Mouse (Mus musculus): ENCODE data around the gene Tsc22d1.

Tsc22d1 gene

DNA sequence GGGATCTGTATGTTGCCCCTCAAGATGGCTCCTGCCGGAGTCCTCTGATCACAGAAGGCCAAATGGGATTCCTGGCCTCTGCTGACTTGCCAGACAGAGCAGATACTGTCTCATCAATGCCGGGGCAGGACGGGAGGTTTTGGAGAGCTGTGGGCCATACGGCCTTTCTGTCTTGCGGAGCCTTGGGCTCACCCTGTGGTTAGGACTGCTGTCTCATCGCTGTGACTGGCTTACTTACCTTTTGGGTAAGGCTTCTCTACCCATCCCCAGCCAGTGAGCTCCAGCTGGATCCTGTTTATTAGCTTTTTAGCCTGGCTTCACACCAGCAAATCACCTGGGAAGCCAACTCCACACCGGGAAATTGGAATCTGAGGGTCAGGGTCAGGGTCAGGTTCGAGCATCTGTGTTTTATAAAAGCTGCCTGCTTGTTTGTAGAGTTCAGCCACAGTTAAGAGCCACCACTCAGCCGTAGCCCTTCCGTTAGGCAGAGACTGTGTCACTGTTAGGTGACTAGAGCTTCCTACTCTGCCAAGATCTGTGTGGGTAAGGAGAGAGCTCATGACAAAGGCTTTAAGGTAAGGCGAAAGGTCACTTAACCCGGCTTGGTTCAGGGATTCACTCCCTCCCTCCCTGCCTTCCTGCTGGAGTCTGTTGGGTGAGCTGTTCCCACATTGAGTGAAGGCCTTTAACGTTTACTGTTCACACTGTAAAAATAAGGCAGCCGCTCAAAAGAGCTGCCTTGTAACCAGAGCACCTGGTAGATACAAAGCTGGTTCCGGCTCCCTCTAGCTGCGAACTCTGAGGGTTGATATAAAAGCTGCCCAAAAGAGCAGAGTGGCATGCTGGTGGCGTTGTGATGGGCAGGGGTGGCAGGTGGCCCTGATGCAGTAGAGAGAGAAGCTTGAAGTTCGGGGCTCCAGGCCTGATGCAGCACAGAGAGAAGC, 73.6 kb downstream of the Tsc22d1 start:
- DNase-seq: no peak

DNA sequence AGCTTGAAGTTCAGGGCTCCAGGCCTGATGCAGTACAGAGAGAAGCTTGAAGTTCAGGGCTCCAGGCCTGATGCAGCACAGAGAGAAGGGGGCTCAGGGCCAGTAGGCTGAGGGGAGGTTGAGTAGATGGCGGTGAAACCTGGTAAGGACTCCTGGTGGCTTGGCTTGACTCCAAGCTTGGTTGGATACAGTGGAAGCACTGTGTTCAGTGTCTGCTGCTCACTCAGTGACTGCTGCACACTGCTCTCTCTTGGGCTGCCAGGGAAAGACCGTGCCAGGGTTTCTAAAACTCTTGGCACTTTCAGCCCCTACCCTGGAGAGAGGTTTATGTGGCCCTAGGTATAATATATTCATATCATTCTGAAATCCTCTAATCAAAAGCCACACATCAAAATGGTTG, 74.4 kb downstream of the Tsc22d1 start:
- DNase-seq: no peak

DNA sequence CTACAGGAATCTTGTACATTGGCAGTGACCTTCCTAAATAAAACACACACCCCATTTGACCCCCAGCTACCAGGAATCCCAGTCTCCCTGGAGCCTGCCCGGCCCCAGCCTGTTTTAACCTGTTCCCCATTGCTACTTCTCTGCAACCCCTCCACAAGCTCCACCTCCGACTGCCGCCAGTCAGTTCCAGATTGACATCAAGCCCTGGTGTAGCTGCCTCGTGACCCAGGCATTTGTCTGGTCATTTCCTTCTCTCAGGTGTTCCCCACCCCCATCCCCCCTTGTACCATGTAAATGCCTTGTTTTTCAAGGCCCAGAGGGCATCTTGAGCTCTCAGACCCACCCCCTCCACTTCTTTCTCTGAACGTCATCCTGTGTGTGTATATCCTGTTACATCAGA, 80.3 kb downstream of the Tsc22d1 start:
- DNase-seq: peak; percentile 37

DNA sequence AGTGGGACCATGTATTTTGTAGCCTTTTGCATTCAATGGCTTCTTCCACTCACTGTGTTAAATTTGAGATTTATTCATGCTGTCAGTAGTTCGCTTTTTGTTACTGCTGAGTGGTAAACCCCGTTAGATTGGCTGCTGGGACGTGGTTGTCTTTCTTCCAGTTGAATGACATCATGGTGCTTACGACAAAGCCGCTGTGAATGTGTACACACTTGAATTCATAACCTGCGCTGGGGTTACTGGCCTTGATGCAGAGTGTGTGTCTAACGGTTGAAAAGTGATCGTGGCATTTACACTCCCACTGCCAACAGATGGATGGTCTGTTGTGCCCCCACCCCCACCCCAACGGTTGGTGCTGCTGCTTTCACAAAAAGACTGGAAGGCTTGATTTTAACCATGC, 82.4 kb downstream of the Tsc22d1 start:
- DNase-seq: no peak

DNA sequence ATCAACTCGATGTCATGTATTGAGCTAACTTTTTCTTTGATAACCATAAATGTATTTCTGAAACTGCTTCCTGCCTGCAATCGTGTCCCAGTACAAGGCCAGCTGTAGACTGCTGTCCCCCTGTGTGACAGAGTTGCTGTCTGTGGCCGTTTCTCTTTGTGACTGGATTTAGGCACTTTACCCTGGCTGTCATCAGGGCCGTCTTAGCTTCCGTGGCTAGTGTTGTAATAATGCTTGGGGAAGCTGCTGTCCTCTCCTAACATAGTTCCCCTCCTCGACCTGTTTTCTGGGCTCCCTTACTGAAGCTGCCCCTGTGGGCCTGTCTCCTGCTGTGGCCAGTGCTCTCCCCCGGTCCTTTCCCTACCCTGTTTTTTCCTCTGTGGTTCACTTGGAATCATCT, 83.4 kb downstream of the Tsc22d1 start:
- DNase-seq: no peak

DNA sequence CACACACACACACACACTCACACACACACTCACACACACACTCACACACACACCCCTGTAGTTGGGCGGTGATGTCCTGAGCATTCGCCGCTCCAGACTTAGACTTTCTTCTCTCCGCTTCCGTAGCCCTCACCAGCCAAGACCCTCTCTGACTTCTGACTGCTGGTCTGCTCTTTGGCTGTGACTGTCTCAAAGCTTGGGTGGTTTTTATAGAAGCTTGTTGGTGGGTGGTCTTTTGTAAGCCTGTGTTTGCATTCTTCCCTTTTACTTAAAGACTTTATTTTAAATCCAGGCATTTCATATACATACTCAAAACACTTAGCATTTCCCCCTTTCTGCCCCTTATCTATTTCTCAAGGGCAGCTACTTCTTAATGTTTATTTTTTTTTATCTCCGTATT, 84.7 kb downstream of the Tsc22d1 start:
- DNase-seq: no peak

DNA sequence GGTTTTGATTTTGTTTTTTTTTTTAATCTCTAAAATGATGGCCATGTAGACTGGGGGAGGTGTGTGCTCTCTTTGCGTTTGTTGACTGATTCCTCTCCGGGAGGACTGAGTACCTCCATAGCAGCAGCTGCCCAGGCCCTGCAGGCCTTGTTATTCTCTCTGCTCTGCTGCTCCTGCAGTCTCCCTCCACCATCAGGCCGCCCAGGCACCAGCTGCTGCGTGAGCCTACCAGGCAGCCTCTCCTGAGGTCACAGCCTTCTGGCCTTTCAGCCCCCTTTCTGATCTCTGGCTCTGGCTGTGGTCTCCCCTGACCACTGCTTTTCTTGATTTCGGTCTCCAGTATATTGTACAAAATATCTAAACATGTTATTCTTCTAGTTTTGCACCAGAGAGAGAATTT, 85.3 kb downstream of the Tsc22d1 start:
- DNase-seq: peak; percentile 29

DNA sequence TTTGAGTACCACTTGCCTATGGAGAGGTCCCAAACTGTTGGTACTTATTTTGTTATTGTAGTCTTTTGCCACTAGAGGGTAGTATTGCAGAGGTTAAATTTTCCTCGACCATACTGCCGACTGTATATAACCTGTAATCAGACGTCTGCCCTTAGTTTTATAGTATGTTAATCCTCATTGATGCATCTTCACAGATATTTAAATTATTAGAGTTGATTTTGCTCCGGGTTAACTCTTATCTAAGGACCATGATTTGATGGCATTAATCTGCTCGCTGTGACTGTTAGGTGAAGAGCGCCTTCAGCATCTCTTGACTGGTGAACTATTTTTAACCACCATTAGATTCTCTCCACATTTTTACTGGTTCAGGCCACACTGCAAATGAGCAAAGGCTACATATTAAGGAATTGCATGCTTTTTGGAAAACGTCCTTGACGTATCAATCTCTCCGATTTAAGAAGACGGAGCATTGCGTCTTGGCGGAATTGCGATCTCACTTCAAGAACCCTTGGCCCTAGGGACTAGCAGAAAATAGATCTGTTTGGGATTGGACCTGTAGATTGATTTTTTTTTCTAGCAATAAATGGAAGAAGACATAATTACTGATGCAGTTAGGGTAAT, 88.6 kb downstream of the Tsc22d1 start:
- DNase-seq: no peak

DNA sequence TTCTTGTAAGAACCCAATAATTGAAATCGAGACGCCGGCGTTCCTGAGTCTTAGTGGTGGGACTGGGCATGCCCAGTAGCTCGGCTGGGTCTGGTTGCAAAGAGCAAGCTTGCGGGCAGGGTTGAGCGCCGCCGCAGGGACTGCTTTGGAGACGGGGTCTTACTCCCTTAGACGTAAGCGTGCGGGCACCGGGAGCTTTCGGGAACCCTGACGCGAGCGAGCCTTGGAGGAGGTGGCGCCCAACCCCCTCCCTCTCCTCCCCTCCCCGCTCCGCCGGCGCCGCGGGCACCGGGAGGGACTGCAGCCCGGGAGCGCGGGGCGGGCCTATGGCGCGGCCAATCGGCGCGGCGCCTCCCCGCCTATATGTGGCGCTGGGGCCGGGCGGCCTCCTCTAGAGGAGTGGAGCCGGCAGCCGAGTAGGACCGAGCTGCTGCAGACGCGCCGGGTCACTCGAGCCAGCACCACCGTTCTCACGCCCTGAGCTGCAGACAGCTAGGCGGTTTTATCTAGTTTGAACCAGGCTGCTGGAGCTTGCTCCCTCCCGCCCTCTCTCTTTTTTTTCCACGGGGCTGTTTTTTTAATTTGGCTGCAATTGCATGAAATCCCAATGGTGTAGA, 89.5 kb downstream of the Tsc22d1 start:
- peak; percentile 98 for DNase-seq

DNA sequence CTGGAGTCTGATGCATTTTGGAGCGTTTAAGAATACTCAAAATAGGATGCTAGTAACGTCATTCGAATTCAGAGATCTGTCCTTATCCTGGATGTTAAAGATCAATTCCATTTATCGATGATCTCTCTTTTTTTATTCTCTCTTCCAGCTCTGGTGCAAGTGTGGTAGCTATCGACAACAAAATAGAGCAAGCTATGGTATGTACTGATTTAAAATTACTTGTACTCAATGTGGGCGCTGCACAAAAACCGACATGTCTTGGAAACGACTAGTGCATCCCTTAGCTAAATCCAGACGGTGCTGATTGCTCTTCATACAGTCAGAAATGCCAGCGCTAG, 90.3 kb downstream of the Tsc22d1 start:
- DNase-seq: no peak

DNA sequence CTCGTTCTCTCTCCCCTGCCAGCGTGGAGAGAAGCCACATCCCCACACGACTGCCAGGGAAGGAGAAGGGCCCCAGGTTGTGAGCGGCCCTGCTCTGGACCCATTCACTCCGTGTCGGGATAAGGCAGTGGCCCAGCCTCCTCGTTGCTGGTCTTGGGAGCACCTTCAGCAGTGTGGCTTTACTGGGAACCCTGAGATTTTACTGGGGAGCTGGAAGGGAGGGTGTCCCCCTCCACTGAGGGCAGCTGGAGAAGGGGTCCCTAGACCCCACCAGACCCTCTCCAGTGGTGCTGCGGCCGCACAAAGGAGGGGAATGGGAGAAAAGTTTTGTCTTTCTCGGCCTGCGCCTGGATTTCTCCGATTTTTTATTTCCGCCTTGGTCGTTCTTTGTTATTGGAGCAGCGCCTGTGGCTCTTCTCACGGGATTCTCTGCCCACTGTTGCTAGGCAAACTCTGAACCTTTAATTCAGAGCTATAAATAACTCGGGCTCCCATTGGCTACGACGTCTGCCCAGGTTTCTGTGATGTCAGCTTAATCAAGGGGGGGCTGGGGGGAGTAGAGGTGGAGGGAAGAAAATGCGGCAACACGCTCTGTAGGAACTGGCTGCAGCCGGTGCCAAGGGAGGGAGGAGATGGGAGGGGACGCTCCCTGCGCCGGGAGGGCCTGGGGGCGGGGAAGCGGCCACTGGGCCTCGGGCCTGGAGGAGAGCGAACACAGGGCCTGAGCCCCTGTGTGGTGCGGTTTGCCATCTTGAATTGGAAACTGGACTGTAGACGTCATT, 90.9 kb downstream of the Tsc22d1 start:
- DNase-seq: peak; percentile 94

DNA sequence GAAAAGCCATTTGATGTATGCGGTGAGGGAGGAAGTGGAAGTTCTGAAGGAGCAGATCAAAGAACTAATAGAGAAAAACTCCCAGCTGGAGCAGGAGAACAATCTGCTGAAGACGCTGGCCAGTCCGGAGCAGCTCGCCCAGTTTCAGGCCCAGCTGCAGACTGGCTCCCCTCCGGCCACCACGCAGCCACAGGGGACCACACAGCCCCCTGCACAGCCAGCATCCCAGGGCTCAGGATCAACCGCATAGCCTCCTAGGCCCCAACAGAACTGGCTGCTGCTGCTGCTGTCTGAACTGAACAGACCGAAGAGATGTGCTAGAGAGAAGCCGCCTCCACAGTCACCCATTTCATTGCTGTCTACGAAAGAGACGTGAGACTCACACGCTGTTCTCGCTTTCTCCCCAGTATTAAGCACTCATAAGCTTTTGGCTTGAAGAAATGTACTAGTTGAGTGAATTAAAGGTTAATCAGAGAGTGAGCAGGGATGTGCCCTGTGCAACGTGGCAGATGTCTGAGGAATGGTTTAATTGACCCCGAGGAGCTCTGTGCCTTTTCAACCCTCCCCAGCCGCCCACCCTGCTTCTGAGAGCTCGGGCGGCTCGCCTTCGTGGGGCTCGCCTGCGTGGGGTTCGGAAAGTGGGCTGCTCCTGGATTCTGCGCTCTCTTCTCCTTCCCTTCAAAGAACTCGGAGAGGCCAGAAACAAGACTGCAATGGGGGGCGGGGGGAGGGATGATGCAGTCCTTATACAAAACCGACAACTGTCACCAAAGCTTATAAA, 91.9 kb downstream of the Tsc22d1 start:
- DNase-seq: peak; percentile 54

DNA sequence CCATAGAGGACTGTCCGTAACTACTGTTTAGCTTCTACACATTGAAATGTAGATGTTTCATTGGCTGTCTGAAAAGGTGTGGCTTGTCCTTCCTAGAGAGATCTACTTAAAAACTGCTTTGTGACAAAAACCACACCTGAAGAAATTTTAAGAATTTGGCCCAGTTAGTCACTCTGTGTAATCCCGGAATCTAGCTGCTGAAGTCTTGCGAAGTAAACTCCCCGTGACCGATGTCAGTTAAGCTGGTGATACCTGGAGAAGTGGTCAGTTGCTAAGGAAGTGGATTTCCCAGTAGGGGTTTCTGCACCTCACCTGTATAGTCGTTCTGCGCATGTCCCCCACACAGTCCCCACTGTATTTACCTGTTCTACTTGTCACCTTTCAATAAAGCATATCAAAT, 92.6 kb downstream of the Tsc22d1 start:
- DNase-seq: no peak

DNA sequence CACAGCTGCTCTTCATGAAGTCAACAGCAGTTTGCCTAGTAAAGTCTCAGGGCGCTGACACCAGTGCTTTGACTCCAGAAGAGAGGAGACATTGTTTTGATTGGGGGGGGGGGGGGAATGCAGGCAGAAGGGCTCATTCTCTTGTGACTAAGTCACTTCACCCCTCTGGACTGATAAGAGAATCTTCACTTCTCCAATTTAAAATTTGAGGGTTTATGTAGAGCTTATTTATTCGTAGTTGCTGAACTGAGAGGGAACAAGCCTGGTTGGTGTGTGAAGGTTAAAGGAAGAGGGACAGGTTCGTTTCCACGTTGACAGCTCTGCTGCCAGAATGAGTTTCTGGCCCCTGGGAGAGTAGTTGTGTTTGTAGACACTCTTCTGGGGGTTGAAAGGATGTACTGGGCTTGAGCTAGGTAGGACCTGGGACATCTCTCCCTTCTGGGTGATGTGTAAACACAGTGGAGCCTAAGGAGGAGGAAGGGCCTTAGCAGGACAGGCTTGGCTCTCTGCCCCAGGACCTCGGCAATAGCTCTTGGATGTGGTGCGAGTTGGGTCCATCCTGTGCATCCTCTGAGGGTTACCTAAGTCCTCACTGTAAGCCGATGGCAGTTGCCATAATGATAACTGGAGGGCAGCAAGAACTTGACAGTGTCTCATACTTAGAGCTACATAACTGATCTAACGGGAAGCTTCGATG, 93.2 kb downstream of the Tsc22d1 start:
- no peak for DNase-seq

DNA sequence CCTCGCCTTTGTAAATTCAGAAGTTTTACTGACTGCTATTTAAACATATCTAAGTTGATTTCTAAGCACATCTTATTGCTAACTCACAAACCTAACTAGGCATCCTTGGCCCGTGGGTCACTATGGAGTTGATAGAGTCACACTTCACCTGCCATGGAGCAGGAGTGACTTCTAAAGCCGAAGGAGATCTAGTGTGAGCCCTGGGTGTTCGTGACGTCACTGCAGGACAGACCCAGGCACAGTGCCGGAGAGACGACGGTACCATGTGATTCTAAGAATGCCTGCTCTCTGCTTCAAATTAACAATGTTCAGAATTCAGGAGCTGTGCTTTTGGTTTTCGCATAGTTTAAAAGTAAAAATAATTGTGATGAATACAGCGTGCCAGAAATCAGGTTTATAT, 93.9 kb downstream of the Tsc22d1 start:
- peak; percentile 41 for DNase-seq

DNA sequence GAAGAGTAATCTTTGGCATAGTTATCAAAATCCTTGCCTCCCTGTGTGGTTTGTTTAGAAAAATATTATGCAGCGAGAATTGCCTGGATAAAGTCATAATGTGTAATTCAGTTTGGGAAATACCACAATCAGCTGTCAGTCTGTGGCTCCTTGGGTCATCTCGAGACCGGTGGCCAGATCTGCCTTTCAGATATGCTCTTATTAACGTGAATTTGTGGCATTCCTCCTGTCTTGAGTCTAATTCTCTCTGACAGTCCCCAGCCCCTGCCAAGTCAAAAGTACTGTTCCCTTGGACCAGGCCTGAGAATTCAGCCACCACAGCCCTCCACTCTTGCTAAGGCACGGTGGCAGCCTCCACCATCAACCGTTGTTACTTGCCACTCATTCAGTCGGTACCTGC, 97.2 kb downstream of the Tsc22d1 start:
- DNase-seq: no peak

DNA sequence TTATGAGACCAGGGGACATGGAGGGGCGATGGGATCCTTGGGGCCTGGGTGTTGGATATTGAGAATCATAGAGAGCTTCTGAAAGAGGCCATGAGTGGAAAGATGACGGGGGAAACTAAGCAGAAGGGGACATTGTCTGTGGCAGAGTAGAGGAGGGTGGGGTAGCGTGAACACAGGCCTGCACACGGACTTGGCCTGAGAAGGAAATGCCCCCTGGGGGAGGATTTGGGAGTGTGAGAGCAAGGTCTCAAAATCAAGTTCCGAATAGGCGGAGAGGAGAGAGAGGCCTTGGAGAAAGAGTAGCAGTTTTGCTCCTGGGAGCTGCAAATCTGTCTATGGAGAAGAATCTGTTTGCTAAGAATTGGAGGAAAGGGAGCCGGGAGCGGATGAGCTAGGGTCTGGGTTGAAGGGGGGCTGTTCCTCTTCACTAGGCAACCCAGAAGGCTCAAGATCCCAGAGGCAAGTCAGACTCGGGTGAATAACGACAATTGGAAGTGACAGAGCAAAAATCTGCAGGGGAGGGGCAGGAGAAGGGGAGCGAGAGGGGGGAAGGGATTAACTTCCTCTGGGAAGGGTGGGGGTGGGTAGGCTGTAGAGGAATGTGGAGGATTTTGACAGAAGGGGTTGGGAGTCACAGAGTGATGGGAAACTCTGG, 98.8 kb downstream of the Tsc22d1 start:
- peak; percentile 67 for DNase-seq

DNA sequence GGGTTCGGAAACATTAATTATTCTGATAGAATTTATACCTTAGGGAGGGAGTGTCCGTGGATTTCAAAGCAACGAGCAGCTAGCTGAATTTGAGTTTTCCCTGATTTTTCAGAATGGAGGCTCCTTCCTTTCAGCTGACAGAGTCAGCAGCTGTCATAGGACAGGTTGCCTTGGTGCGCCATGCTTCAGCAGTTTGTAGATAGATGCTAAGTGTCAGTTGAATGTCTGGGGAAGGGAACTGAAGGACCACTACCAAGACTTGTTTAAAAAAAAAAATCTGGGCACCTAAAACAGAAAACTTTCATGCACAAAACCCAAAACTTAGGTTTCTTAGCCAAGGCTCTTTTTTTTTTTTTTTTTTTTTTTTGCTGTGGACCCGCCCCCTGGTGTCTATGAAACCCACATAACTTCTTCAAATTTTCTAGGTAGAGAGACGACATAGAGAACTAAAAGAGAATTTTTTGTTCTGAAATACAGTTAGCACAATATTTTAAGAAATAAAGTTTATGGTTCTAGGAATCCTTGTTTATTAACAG, 99.4 kb downstream of the Tsc22d1 start:
- DNase-seq: no peak

DNA sequence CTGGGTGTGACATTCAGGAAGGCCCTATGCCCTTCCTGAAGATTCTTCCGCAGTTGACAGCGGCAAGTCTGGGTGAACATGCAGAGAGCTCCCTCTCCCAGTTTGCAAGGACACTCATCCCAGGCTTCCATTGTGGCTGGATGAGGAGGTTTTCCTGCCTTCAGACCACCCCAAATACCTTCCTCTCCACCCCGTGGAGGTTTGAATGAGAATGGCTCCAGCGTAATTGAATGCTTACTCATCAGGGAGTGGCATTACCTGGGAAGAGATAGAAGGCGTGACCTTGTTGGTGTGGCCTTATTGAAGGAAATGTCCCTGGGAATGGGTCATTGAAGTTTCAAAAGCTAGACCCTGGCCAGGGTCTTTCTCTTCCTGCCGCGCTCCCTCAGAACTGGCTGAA, 100.9 kb downstream of the Tsc22d1 start:
- DNase-seq: no peak

DNA sequence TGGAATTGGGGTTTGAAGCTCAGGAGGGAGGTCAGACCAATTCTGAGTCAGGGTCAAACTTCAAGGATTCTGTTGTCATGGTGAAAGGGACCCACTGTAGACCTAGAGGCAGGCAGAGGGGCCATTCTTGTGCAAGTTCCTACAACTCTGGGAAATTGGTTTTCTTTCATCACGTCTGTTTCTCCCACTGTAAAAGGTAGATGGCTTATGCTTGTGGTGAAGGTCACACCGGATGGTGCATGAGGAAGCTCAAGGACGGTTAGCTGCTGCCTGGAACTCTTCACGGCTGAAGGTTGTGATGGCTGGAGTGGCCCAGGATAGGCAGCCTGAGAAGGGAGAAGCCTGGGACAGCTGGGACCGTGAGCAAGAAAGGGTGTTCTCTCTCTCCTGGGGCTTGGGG, 103.5 kb downstream of the Tsc22d1 start:
- DNase-seq: no peak

DNA sequence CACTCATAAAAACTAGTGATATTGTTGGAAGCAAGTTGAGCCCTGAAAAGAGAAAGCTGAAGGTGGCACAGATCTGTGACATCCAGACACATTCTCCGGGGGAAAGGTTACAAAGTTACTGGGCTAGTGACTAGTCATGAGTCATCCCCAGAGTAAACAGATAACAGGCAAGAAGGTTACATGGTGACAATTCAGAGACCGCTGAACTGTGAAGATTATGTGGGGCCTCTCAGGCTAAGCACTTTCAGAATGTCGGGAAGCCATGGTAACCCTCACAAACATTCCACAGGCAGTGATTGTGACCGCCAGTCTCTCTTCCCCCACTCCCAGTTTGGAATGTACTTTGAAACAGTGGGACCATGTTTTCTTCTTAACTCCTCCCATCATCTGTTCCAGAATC, 105.8 kb downstream of the Tsc22d1 start:
- no peak for DNase-seq
